Mouse (Mus musculus) adrenal gland, postnatal 14 days (tissue): ENCODE measurements around the gene Ptgfr. TPM values are rescaled to one million over a fixed set of nuclear protein-coding genes. Genes with fewer than 3 reads are reported as not detected.

Experiments used
- DNase-seq: peaks from one replicate; pipeline ENCODE4 v3.0.0; 2021; ENCODE audit warnings: mixed read lengths
- long read RNA-seq, 2 experiments: library from polyadenylated mRNA; stranded (forward); transcript quantifications; one replicate each; pipeline ENCODE4 v2.0.0; 2021
- total RNA-seq: library from RNA; stranded (reverse); gene quantifications from 2 replicates; pipeline ENCODE4 v1.2.3, GENCODE M21; 2021

The Ptgfr gene
- total RNA-seq: 0.15 and 0.71 TPM in 2 replicates
- long read RNA-seq, experiment 1: 0 reads
- long read RNA-seq, experiment 2: 0 reads

DNA sequence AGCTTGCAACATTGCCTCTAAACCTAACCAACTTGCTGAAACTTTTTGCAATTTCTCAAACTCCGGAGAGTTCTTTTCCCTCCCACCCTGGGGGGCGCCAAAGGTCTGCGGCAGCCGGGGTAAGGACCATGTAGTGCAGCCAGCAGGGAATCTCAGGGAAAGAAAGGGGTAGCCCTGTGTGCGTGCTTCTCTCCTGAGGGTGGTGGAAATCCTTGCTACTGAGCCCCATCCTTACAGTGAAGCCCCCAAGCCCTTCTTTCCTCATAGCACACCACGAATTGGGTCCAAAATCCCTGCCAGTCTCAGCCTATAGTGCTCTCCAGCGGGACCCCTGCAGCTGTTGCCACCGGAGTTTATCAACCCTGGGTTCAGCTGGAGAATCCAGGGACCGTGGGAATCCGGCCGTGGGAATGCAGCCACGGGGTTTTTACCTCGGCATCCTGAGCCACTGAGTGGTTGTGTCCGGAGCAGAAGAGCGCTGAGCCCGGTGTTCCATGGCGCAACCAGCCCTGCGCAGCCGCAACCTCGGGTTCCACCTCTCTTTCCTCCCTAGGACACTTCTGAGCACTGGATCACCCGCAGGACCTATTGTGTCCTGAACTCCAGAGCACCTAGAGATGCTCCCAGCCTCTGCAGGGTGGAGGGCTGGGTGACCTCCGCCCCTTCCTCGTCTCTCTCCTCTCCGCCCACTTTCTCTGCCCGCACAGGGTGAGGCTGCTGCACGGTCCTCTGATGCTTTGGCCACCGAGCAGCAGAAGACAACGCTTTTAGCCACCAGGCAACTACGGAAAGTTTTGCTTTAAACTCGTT is at the start of gene Ptgfr:
TSS of gene Ptgfr (minus strand) at position 760 of the 810 bp plus-strand sequence.
- DNase-seq: peak; percentile 56

- DNase-seq: no peak
Measured at GRCm38 (mm10) chr3:151883881-151884280, 46.5 kb upstream of the Ptgfr start.

DNA sequence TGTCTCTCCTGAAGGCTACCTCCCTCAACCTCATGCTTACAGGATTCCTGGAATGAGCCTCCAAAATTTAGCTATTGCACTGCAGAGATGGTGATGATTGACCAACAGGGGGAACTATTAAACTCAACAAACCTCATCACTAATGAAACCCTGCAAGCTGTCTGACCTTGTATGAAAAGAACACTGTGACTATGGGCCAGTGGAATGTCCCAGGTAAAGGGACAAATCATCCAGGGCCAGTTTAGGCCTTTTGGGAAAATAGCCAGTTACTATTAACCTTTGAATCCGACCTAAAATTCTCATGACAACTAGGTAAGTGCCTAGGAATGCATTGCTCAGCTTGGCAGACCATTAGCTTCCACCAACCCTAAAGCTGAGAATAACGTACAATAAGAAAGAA is 42.6 kb upstream of the Ptgfr start:
- no peak for DNase-seq

- no peak for DNase-seq
Measured at GRCm38 (mm10) chr3:151868970-151869369, 31.5 kb upstream of the Ptgfr start.

DNA sequence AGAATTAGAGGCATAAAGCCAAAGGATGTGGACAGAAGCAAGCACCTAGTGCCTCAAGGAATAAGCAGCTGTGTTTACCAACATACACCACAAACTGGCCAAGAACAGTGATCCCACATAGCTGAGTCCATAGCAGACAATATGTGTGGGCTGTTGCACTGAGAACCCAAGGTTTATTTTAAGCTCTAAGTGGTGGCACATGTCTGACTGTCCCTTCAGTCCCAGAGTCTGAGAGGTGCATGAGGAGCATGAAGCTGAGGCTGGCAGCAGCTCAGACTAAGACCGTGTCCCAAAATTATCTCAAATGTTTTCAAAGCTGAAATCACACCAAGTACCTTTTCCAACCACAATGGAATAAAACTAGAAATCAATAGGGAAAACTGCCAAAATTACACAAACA is 13.9 kb upstream of the Ptgfr start:
- DNase-seq: no peak

GRCm38 (mm10) chr3:151850621-151851020 is 13.2 kb upstream of the Ptgfr start:
- no peak for DNase-seq

- DNase-seq: no peak
Measured at GRCm38 (mm10) chr3:151846292-151846691, 8.9 kb upstream of the Ptgfr start.

GRCm38 (mm10) chr3:151844361-151845154 is 7.1 kb upstream of the Ptgfr start:
- peak; percentile 14 for DNase-seq

DNA sequence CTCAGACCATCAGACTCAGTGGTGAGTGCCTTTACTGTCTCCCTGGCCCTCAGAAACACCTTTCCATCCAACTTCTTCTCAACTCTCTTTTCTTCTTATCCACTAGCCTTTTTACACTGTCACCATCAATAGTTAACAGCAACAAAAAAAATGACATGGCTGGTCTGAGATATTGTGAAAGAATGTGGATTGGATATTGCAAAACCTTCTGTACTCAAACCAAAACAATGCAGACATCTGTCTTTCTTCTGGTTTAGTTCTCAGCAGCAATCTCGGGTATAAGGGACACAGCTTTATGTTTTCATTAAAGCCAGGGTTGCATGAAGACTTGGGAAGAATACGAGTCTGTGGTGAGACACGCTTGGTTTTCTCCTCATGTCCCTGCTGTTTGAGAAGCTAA is 3.3 kb upstream of the Ptgfr start:
- no peak for DNase-seq

- no peak for DNase-seq
Measured at GRCm38 (mm10) chr3:151838372-151838771, 942 bp upstream of the Ptgfr start.

DNA sequence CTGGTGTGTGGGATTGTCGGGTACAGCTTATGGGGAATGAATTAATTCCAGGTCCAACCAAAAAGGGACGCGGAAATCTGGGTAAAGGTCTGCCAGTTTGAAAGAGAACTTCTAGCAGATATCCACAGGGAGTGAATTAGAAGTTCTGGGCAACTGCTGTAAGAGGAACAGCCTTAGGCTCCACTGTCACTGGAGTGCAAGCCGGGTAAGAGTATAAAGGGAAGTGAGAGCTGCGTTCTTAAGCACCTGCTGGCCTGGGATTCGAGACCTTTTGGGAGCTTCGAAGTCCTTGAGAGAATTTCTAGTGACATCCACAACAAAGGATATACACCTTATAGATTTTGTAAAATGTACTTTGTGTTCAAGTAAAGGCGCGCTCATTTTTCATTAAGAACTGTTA is 319 bp upstream of the Ptgfr start:
- DNase-seq: no peak

- DNase-seq: no peak
Measured at GRCm38 (mm10) chr3:151836451-151836850, 979 bp downstream of the Ptgfr start.

GRCm38 (mm10) chr3:151835831-151836230 is 1.6 kb downstream of the Ptgfr start:
- no peak for DNase-seq

DNA sequence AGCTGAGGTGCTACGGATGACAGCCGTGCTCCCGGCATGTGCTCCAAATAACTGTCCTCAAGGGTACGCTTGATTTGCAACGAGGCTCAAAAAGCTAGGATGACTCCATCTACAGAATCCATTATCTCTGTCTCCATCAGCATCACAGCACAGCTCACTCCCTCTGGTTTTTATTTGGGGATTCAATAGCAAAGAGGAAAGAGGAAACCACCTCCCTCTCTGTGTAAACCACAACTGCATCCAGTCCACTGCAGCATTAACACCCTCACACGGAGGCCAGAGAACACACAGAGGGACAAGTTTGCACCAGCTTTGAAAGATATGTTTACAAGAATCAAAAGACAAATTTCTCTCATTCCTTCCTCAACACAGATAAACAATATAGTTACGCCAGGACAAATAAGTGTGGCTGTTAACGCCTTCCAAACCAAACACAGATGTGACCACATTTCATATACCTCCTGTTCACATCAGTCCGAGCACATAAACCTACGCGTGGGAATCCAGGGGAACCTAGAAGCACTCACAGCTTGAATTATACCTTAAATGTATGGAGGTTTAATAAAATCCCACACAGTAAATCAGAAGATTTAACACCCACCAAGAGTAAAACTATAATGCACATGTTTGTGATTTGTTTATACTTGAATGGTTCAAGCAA is 9.3 kb downstream of the Ptgfr start:
- no peak for DNase-seq

- no peak for DNase-seq
Measured at GRCm38 (mm10) chr3:151819811-151820210, 17.6 kb downstream of the Ptgfr start.

GRCm38 (mm10) chr3:151818265-151818664 is 19.2 kb downstream of the Ptgfr start:
- DNase-seq: peak; percentile 64

DNA sequence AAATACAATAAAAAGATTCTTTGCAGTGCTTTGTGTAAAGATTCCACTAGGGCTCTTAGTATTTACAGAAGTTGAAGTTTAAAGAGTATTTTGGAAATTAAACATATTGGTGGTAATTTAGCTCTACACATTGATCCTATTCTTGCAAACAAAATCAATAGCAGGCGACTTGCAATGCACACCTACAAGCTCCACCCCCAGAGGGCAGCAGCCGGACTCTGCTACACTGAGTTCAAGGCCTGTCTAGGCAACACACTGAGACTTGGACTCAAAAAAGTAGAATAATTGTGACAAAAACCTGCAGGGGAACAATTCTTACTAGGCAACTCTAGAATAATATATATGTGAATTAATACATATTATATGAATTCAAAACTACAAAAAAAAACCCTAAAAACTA is 28.8 kb downstream of the Ptgfr start:
- no peak for DNase-seq

- no peak for DNase-seq
Measured at GRCm38 (mm10) chr3:151788622-151789021, 48.8 kb downstream of the Ptgfr start.

GRCm38 (mm10) chr3:151775089-151775488 is 62.3 kb downstream of the Ptgfr start:
- DNase-seq: peak; percentile 21

DNA sequence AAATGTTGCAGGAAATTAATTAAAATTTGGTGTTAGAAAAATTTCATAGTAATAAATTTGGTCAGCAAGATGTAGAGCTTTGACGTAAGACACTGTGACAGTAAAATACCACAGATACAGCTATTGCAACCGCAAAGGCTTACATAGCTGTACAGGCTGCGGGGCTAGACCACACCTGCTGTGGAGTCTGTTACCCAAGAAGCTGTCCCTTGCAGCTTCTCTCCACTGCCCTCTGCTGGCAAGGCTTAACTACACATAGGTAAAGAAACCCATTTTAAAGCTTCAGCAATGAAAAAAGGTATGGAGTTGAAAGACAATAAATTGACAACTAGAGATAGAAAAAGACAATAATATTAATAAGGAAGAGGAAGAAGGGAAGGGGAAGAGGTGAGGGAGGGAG is 66.4 kb downstream of the Ptgfr start:
- DNase-seq: peak; percentile 65

GRCm38 (mm10) chr3:151749737-151750136 is 87.7 kb downstream of the Ptgfr start, which contains the start of gene Ifi44:
Gene Ifi44, minus strand, starts transcription at chr3:151749960.
- peak; percentile 39 for DNase-seq

- DNase-seq: no peak
Measured at GRCm38 (mm10) chr3:151748514-151748913, 88.9 kb downstream of the Ptgfr start.
